Mouse (Mus musculus) frontal cortex, postnatal 25 days (tissue): Measurements from ENCODE around the gene Zfp229.
"Not testable (repeated sequence)": the region's sequence is repeated elsewhere in the genome, so short reads cannot be mapped to it uniquely, and the experiment has no call there.

Experiments
- DNase-seq, 2 experiments: peaks; one replicate each; pipeline ENCODE4 v3.0.0; 2022; ENCODE audit warnings: low spot score in 2 of 2

Gene Zfp229

DNA sequence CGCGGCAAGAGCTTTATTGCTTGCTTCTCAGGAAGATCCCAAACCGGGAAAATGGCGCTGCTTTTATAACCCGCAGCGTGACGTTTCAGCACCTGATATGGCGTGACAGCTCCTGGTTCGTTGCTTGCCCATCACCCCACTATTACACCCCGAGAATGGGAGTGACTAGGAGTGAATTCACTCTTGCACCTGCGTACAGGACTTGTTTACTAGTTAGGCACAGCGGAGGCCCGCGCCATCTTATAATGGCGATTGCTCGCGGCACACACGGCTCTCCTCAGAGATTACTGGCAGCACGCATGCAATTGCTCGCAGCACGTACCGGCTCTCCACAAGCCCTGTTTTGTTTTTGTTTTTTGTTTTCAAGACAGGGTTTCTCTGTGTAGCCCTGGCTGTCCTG, at the start of gene Zfp229:
Gene Zfp229 (plus strand): TSS at position 301 of the 400 bp plus-strand sequence.
- DNase-seq, result not testable (repeated sequence)

DNA sequence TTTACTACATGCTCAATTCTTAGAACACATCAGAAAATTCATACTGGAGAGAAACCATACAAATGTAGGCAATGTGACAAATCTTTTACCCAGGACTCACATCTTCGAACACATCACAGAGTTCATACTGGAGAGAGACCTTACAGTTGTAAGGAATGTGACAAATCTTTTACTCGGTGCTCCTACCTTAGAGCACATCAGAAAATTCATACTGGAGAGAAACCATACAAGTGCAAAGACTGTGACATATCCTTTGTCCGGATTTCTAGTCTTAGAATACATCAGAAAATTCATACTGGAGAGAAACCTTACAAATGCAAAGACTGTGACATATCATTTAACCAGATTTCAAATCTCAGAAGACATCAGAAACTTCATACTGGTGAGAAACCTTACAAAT, 39.0 kb upstream of the Zfp229 start, which contains the start of gene Gm10226:
Gene Gm10226 (plus strand): TSS at position 301 of the 400 bp plus-strand sequence.
- no peak for DNase-seq

DNA sequence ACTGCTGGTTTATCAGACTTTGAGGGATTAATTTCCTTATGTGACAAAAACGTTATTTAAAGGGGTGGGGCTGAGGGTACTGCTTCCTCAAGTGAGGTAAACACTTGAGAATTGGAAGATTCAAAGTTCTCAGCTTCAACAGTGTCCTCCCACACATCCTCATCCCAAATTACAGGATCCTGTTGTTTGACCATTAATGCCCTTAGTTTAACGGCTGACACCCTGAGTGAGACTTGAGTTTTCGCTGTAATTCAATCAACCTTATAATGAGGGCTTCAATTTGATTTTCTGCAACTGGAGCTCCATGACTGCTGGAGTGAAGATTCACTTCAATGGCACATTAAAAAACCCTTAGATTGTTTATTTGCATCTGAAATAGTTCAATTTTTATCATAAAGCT, 37.3 kb upstream of the Zfp229 start:
- no peak for DNase-seq

GRCm38 (mm10) chr17:21696073-21696472, 34.5 kb upstream of the Zfp229 start:
- DNase-seq, result no peak

DNA sequence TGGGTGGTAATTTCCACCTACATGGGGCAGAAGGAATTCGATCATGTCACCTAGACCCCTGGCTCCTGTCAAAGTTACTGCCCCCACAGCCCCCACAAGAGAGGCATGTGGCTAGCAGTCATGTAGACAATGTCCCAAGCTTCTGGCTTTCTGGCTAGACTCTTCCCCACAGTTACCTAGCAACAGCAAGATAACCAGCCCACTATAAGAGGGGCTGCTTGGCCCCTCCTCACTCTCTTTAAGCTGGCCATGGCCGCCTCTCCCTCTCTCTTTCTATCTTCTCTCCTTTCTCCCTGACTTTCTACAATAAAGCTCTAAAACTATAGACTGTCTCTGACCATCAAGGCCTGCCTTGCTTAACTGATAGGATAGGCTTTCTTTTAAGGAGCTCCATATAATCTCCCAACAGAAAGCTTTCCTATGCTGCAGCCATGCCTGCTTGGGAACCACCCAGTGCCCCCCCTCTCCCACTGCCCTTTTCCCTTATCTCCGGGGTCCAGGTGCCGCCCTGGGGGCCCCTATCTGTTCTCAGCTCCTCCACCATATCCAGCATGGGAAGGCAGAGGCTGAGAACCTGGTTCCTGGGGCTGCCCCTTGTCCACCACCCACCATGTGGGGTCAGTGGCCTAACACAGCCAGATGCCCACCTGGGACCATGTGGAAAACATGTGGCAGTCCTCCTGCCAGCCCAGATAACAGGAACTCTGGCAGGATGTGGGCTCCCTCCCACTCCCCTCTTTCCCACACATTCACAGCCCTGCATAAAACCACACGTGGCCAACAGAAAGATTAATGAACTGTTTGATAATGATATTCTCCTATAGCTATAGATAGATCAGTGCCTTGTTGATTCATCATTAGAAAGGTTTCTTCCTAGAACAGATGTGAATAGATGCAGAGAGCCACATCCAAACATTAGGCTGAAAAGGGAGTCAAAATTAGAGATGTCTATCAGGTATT, 28.0 kb upstream of the Zfp229 start:
- no peak for DNase-seq

- DNase-seq, result no peak
Observed at GRCm38 (mm10) chr17:21703414-21703813, 27.2 kb upstream of the Zfp229 start.

DNA sequence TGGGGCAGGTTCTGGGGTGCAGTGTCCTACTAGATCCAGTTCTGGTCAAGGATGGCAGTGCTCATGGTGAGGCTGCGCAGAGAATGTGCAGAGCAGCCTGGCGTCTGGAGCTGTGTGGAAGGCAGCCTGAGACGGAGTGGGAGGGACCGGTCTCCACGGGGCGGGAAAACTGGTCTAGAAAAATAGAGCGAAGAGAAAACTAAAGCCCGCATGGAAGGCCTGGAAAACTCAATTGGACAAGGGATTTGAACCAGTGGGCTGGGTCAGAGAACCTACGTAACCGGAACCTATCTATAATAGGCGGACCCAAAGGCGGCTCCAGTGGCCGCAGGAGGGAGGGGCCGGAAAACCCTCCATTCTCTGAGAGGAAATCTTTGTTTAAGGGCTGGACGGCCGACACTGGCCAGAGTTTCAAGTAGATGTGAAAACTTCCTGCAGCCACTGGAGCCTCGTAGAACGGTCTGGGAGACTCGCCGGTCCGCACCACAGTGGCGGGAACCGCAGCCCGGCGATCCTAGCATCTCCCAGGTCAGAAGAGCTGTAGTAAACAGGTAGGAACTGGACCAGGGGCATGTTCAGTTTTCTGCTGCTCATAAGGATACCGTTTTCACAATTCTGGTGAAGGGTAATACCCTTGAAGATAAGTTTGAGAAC, 23.1 kb upstream of the Zfp229 start, which contains the start of gene Zfp760:
Gene Zfp760 (plus strand): TSS at position 399 of the 654 bp plus-strand sequence.
- peak; percentile 59 to 62 for DNase-seq

DNA sequence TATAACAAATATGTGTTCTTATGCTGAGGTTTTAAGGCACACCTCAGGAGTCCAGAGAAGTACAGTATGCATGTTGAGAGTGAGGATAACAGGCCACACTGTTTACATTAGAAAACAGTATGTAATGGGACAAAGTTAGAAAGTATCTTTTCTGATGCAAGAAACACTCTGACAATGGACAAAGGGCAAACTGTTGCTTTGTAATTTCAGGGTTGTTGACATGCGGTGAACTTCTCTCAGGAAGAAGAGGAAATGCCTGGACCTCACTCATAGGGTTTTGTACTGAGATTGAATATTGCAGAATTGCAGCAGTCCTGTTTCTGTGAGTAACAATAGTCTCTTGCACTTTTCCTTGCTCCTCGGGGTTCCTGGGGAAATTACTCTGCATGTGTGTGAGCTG, 22.2 kb upstream of the Zfp229 start:
- no peak for DNase-seq

DNA sequence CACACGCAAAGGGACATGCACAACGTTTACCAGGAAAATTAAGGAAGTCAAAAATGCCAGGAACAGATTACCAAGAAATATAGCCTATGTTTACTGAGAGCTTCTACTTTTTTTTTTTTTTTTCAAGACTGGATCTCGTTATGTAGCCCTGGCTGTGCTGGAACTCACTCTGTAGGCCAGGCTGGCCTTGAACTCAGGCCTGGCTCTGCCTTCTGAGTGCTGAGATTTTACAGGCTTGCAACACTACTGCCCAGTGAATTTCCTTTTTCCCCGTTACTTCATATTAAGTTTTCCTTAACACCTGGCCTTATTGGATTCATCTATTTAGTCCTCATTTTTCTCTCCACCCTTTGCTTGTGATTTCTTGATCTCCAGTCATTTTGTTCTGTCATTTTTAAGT, 2.5 kb downstream of the Zfp229 start:
- DNase-seq, result no peak

GRCm38 (mm10) chr17:21733529-21734031, 3.0 kb downstream of the Zfp229 start:
- DNase-seq, result peak; percentile 37 to 38

GRCm38 (mm10) chr17:21752791-21753190, 22.2 kb downstream of the Zfp229 start:
- DNase-seq, result no peak

GRCm38 (mm10) chr17:21753342-21754208, 23.0 kb downstream of the Zfp229 start:
- no peak for DNase-seq

DNA sequence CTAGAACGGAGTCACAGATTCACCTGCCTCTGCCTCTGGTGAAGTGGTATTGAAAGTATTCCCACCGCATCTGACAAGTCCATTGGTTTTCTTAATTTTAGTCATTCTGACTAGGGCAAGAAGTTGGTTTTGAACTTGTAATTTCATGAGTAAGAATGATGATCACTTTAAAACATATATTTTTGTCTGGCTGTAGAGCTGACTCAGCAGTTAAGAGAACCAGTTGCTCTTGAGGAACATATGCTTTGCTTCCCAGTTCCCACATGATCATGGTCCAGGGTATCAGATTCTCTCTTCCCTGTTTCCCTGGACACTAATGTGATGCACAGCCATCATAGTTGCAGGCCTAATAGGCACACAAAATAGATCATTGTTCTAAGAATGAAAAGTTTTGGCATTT, 39.7 kb downstream of the Zfp229 start:
- no peak for DNase-seq

DNA sequence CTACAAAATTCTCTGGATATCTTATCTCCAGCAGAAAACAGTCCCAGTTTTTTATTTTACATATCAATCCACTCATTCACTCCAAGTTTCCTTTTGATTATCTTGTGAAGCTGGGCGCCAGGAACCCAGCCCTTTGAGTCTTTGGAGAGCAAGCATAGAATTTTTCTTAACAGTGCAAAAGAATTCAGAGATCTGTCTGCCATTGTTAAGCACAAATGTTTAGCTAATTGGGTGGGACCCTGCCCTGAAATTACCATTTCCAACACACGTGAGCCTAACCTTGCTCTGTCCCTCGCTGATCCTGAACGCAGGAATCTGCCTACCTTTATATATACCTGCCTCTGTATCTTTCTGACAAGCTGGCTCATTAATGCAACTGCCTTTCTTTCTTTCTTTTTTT, 61.7 kb downstream of the Zfp229 start:
- DNase-seq, result no peak

GRCm38 (mm10) chr17:21801373-21801772, 70.8 kb downstream of the Zfp229 start:
- DNase-seq, result not testable (repeated sequence)
